Comparison of ENCODE assay signal across 11 mouse cellular contexts in the genomic region with DNA sequence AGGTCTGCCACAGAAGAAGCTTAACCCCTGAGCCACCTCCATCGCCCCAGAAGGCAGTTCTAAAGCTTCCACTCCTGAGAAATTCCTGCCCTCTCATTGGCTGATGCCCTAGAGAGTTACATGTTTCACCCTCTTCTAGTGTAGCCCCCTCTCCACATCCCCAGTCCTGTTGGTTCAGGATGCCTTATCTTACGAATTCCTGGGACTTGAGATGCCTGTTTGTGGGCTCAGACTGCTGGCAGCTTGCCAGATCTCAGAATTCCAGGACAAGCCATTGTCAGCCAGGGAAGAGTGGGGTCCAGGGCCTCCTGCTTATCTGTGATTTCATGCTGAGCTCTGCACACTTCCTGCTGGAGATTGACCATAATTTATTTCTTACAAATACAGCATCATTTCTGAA.
DNase-seq lines count a peak whose midpoint lies in the region; ATAC-seq lines count a peak whose summit lies in the region.
"Had no signal": no experiment of that assay in that cellular context is flagged by ENCODE, and none has a peak within 500 bp of the region (broad histone marks: within the 10 kb centered on the region; RNA-seq: fewer than 3 reads in every experiment).

No protein-coding gene starts in this region.

- H3K36me3 ChIP-seq in forebrain, embryonic 10.5 days (replicated peaks) = no peaks in the 10 kb centered on the region
- H3K36me3 ChIP-seq in forebrain, embryonic 15.5 days = no peaks in the 10 kb centered on the region
- H3K36me3 ChIP-seq in embryonic facial prominence, embryonic 10.5 days (replicated peaks) = no peaks in the 10 kb centered on the region; the same call in 1 of the 2 replicates
- H3K36me3 ChIP-seq: hindbrain, embryonic 15.5 days; midbrain, embryonic 15.5 days had no signal

- no peak overlapping the region for H3K4me2 ChIP-seq in forebrain, embryonic 15.5 days (replicated peaks)
- H3K4me2 ChIP-seq: hindbrain, embryonic 15.5 days; midbrain, embryonic 15.5 days had no signal

- H3K4me1 ChIP-seq in forebrain, embryonic 10.5 days = peaks cover 22% of the 10 kb centered on the region
- H3K4me1 ChIP-seq in forebrain, embryonic 15.5 days = peaks cover 4% of the 10 kb centered on the region; the same call in 1 of the 2 replicates
- H3K4me1 ChIP-seq in embryonic facial prominence, embryonic 10.5 days = peaks cover 8% of the 10 kb centered on the region

- H3K9ac ChIP-seq in forebrain, embryonic 15.5 days (replicated peaks) = no peak overlapping the region
- H3K9ac ChIP-seq: hindbrain, embryonic 15.5 days; midbrain, embryonic 15.5 days had no signal

- no peak overlapping the region for H3K4me3 ChIP-seq in forebrain, embryonic 10.5 days
- no peak overlapping the region for H3K4me3 ChIP-seq in forebrain, embryonic 15.5 days
- no peak overlapping the region for H3K4me3 ChIP-seq in embryonic facial prominence, embryonic 10.5 days
- H3K4me3 ChIP-seq: hindbrain, embryonic 15.5 days; midbrain, embryonic 15.5 days had no signal

- 0 out of 2 replicates have a peak overlapping the region, but pooled peaks have one; percentile 9 for H3K27ac ChIP-seq in forebrain, embryonic 10.5 days
- H3K27ac ChIP-seq in forebrain, embryonic 15.5 days (replicated peaks) = no peak overlapping the region
- no peak overlapping the region for H3K27ac ChIP-seq in embryonic facial prominence, embryonic 10.5 days (replicated peaks)
- H3K27ac ChIP-seq: hindbrain, embryonic 15.5 days; midbrain, embryonic 15.5 days had no signal

- DNase-seq in forebrain, embryonic 10.5 days (ENCODE audit: extremely low spot score, low spot score) = no peak
- DNase-seq in kidney, postnatal 25 days = peak; percentile 32 to 51
- DNase-seq in kidney, adult 9 months = no peak
- peak; percentile 17 for DNase-seq in embryonic facial prominence, embryonic 10.5 days (ENCODE audit: low spot score)
- DNase-seq in lung, postnatal 36 days = peak; percentile 17
- no peak for DNase-seq in layer of hippocampus, adult 18-20 months (ENCODE audit: low spot score in 2 of 2)
- DNase-seq in right cerebral cortex, adult 18-20 months = no peak

- ATAC-seq in forebrain, embryonic 15.5 days (replicated peaks) = no peak
- ATAC-seq: midbrain, embryonic 15.5 days had no signal

- H3K9me3 ChIP-seq in forebrain, embryonic 10.5 days = no peaks in the 10 kb centered on the region
- no peaks in the 10 kb centered on the region for H3K9me3 ChIP-seq in forebrain, embryonic 15.5 days
- H3K9me3 ChIP-seq in embryonic facial prominence, embryonic 10.5 days = no peaks in the 10 kb centered on the region
- H3K9me3 ChIP-seq: hindbrain, embryonic 15.5 days; midbrain, embryonic 15.5 days had no signal

- 47% methylated on average over 2 of the region's 2 CpGs for whole genome bisulfite sequencing in forebrain, embryonic 10.5 days
- 28% methylated on average over 2 of the region's 2 CpGs for WGBS in forebrain, embryonic 15.5 days
- 50% methylated on average over 2 of the region's 2 CpGs for WGBS in embryonic facial prominence, embryonic 10.5 days

- no peaks in the 10 kb centered on the region for H3K27me3 ChIP-seq in forebrain, embryonic 10.5 days (ENCODE audit: poor library complexity, severe bottlenecking)
- no peaks in the 10 kb centered on the region for H3K27me3 ChIP-seq in forebrain, embryonic 15.5 days
- H3K27me3 ChIP-seq in embryonic facial prominence, embryonic 10.5 days (replicated peaks; ENCODE audit: low read depth, poor library complexity, severe bottlenecking) = no peaks in the 10 kb centered on the region
- H3K27me3 ChIP-seq: CH12.LX; hindbrain, embryonic 15.5 days; midbrain, embryonic 15.5 days had no signal

Comparison
In these comparisons a context has a peak if more than half of its experiments do, and no peak if none do; other contexts are left out.
1. DNase-seq: peak in kidney, postnatal 25 days (2 of 2), embryonic facial prominence, embryonic 10.5 days (single experiment) and lung, postnatal 36 days (single experiment); none in forebrain, embryonic 10.5 days (single experiment), kidney, adult 9 months (single experiment), layer of hippocampus, adult 18-20 months (0 of 2) and right cerebral cortex, adult 18-20 months (single experiment).